Comparison of ENCODE assay signal across 25 mouse cellular contexts in genomic region chr13:99784314-99784713, GRCm38 (mm10).
"Had no signal": no experiment of that assay in that cellular context is flagged by ENCODE, and none has a peak within 500 bp of the region (broad histone marks: within the 10 kb centered on the region; RNA-seq: fewer than 3 reads in every experiment).

No protein-coding gene starts in this region.

- H3K27ac ChIP-seq: kidney, embryonic 15.5 days; left cerebral cortex, adult 2 months; limb, embryonic 13.5 days; liver, embryonic 14.5 days; midbrain, embryonic 10.5 days; midbrain, embryonic 15.5 days; neural tube, embryonic 12.5 days; neural tube, embryonic 15.5 days; stomach, embryonic 15.5 days had no signal

- H3K9ac ChIP-seq: kidney, embryonic 15.5 days; limb, embryonic 13.5 days; liver, embryonic 14.5 days; liver, postnatal 0 days; lung, embryonic 14.5 days; midbrain, embryonic 15.5 days; neural tube, embryonic 12.5 days; neural tube, embryonic 15.5 days; stomach, embryonic 15.5 days had no signal

- H3K36me3 ChIP-seq: kidney, embryonic 15.5 days; limb, embryonic 13.5 days; midbrain, embryonic 10.5 days; midbrain, embryonic 15.5 days; neural tube, embryonic 12.5 days; neural tube, embryonic 15.5 days; stomach, embryonic 15.5 days had no signal

- ATAC-seq: intestine, postnatal 0 days; liver, postnatal 0 days; lung, postnatal 0 days; midbrain, embryonic 15.5 days had no signal

- H3K4me1 ChIP-seq: megakaryocyte, embryonic 14.5 days; stomach, embryonic 15.5 days had no signal

- H3K4me2 ChIP-seq: kidney, embryonic 15.5 days; limb, embryonic 13.5 days; lung, embryonic 14.5 days; midbrain, embryonic 15.5 days; neural tube, embryonic 12.5 days; neural tube, embryonic 15.5 days; stomach, embryonic 15.5 days had no signal

- H3K9me3 ChIP-seq: kidney, embryonic 15.5 days; limb, embryonic 13.5 days; megakaryocyte, embryonic 14.5 days; midbrain, embryonic 10.5 days; midbrain, embryonic 15.5 days; neural tube, embryonic 12.5 days; neural tube, embryonic 15.5 days; stomach, embryonic 15.5 days had no signal

- DNase-seq: kidney, adult 8-10 months; kidney, postnatal 10 days; kidney, postnatal 36 days; layer of hippocampus, postnatal 36 days; liver; liver, postnatal 0 days; lung, embryonic 14.5 days; lung, postnatal 36 days; right cerebral cortex, adult 18-20 months; right cerebral cortex, postnatal 14 days; right cerebral cortex, postnatal 4 days; spleen, adult 18-20 months; thymus, postnatal 25 days had no signal

- H3K27me3 ChIP-seq: kidney, embryonic 15.5 days; limb, embryonic 13.5 days; midbrain, embryonic 15.5 days; neural tube, embryonic 12.5 days; neural tube, embryonic 15.5 days; stomach, embryonic 15.5 days had no signal

- H3K4me3 ChIP-seq: kidney, embryonic 15.5 days; left cerebral cortex, adult 2 months; limb, embryonic 13.5 days; megakaryocyte, embryonic 14.5 days; midbrain, embryonic 10.5 days; midbrain, embryonic 15.5 days; neural tube, embryonic 12.5 days; neural tube, embryonic 15.5 days; stomach, embryonic 15.5 days had no signal
